Mouse (Mus musculus) adrenal gland, postnatal 10 days (tissue): ENCODE measurements around the gene Agrp. TPM values are rescaled to one million over a fixed set of nuclear protein-coding genes. Genes with fewer than 3 reads are reported as not detected.
"Not testable (repeated sequence)": the region's sequence is repeated elsewhere in the genome, so short reads cannot be mapped to it uniquely, and the experiment has no call there.

Experiments used
- DNase-seq: peaks from one replicate; pipeline ENCODE4 v3.0.0; 2021; ENCODE audit warnings: mixed read lengths
- total RNA-seq, 2 experiments: library from RNA; stranded (reverse); gene quantifications; 2 replicates each; pipeline ENCODE4 v1.2.3; 2021

The Agrp gene
- total RNA-seq, 2 experiments from 2014 or later = 0.97 to 1.3 TPM

DNA sequence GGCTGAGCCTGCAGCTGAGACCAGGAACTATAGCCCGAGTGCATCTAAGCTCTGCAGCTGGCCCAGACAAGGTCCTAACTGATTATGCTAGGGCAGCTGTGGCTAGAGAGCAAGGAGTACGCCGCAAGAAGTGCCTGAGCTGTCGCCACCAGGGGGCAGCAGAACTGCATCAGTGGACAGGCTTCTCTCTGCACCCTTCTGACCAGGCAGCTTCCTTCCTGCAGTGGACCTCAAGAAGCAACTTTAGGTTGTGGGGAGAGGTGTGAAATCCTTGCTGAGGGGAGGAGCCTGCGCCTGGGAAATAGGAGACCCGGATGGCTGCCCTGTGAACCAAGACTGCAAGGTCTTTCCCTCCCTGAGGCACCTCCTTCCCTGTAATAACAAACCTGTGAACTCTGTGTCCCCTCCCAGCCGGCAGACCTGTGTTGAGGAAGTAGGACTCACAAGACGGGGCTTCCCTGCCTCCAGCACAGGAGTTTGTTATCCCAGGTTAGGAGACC is 14.7 kb downstream of the Agrp start:
- DNase-seq = peak; percentile 97

DNA sequence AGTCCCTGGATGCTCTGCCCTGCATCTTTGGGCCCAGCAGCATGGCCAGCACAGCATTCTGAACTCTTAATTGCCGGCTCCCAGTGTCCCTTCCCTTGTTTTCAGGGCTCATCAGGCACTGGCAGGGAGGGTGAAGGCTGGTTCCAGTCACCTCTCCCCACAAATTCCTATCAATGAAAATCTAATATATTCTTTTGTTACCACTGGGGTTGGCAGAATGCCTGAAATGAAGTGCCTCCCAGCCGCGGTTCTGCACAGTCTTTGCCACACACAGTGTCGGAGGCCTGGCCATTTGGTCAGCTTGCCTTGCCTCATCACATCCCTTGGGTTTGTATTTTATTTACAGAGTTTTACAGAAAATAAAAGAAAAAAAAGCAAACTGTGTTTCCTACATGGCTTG is 15.4 kb downstream of the Agrp start:
- no peak for DNase-seq

DNA sequence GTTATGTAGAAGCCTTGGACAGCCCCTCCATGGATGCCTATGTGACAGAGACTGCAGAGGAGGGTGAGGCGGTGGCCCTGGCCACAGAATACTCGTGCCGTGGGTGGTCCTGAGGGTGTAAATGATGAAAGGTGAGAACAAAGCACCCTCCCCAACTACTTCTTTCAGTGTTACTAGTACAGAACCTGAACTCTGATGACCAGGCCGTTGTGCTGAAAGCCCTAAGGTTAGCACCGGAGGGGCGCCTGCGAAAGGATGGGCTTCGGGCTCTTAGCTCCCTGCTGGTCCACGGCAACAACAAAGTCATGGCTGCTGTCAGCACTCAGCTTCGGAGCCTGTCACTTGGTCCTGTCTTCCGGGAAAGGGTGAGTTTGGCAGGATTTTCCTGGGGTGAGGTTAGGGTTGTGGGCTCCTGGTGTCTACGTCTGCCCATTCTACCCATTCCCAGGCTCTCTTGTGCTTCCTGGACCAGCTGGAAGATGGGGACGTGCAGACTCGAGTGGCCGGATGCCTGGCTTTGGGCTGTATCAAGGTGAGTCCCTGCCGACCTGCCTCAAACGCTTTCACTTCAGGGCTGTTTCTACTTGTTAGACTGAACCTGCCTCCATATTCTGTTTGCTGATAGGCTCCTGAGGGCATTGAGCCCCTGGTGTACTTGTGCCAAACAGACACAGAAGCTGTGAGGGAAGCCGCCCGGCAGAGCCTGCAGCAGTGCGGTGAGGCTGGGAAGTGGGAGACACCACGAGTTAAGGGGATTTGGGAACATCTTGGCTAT is 16.1 kb downstream of the Agrp start:
- DNase-seq = no peak

DNA sequence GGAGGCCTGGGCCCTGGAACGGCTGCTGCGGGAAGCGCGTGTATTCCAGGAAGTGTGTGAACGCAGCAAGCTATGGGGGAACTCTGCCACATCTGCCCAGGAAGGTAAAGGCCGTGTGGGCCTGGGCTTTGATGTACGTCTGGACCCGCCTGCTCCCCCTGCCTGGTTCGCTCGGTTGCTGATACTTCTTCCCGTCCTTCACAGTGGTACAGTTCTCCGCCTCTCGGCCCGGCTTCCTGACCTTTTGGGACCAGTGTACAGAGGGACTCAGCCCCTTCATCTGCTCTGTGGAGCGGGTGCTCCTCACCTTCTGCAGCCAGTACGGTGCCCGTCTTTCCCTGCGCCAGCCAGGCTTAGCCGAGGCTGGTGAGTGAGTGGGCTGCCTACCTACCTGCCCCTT is 17.0 kb downstream of the Agrp start:
- no peak for DNase-seq

DNA sequence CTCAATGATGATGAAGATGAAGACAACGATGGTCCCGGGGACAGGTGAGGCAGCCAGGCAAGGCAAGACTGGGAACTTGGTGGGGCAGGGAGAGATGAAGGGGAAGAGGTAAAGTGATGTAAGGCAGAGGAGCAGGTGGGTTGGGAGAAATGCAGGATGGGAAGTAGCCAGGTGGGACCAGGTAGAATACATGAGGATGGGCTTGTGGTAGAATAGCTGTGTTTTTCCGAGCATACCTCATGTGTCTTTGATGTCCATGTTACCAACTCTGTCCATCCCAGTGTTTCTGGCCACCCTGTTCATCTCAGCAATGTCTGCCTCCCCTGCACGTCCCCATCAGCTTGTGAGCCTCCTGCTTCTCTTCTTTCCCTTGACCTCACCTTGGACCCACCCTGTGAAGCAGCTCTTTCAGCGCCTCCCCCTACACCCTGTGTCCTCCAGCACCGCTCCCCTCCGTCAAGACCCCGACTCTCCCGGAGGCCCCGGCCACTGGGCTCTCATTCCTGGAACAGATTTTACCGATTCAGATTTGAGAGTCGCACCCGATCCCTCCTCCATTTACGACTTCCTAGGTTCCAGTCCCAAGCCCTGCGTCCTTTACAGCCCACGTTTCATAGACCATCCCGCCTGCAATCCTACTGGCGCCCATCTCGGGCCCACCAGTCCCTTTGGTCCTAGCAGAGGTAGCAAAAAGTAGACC is 18.2 kb downstream of the Agrp start:
- DNase-seq = no peak

DNA sequence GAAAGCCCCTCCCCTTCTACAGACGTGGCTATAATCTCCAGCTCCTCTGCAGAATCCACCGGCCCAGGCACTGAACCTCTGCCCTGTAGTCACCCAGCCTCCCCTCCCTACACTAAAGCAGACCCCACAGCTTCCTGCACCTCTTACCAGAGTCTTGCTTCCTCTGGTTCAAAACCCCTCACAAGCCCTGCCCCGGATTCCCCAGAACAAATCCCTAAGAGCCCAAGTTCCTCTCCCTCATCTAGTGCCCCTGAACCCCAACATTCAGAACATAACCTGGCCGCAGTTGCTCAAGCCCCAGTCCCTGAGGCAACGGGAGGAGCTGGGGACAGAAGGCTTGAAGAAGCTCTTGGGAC is 18.9 kb downstream of the Agrp start:
- DNase-seq = no peak

DNA sequence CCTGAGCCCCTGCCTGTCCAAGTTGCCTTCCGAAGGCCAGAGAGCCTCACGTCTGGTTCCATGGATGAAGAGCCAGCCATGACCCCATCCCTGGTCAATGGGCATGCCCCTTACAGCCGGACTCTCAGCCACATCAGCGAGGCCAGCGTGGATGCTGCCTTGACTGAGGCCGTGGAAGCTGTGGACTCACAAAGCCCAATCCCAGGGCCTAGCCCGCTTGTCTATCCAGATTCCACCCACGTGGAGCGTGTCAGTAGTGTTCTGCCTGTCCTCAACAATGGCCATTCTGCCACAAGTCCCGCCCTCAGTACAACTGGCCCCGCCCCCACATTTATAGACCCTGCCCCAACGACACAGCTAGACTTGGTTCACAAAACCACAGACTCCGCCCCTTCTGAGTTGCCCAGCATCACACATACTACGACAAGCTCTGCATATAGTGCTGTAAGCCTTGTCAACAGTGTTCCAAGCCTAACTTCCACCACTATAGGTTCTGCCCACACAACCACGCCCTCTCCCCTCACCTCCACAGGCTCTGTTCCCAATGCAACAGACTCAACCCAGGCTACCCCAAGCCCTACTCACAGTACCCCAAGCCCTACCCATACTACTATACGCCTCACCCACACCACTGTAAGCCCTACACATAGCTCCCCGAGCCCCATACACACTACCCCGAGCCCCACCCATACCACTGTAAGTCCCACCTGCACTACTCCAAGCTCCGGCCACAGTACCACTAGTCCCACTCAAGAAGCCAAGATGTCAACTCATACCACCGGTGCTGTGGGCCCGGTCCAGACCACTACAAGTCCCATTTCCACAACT is 19.5 kb downstream of the Agrp start:
- no peak for DNase-seq

DNA sequence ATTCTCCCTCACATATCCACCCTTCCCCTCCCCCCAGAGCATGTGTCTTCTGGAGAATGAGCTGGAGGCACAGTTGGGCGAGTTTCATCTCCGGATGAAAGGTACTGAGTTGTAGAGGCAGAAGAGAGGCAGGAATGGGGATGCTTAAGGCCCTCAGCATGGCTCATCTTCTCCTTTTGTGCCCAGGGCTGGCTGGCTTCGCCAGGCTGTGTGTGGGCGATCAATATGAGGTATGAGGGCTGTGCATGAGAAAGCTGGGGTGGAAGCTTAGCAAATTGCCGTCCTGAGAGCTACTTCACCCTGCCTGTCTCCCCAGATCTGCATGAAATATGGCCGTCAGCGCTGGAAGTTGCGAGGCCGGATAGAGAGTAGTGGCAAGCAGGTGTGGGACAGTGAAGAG is 21.3 kb downstream of the Agrp start:
- no peak for DNase-seq

DNA sequence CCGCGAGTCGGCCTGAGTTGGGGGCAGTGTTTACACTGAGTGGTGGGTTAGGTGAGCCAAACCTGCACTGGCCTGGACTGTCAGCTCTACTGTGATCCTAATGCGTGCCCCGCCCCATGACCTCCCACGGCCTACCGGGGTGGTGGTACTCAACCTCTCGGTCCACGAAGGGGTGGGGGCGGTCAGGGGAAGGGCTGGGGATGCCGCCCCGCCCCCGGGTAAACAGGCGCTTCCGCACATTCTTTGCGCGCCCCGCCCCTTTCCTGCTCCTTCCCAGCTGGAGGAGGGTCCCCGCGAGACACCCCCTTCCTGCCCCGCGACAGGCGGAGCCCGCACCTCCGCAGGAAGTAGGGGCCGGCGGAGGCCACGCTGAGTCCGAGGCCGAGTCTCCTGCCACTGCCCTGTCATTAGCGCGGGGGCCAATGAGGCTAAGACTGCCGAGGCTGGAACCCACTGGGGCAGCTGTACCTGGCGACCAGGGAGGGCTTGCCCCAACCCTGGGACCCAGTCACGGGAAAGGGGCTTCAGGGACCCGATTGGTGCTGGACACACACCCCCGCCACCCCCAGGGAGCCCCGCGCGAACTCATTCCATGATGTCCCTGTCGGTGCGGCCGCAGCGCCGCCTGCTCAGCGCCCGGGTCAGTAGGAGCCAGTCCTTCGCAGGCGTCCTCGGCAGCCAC is 23.2 kb downstream of the Agrp start:
- peak; percentile 83 for DNase-seq

DNA sequence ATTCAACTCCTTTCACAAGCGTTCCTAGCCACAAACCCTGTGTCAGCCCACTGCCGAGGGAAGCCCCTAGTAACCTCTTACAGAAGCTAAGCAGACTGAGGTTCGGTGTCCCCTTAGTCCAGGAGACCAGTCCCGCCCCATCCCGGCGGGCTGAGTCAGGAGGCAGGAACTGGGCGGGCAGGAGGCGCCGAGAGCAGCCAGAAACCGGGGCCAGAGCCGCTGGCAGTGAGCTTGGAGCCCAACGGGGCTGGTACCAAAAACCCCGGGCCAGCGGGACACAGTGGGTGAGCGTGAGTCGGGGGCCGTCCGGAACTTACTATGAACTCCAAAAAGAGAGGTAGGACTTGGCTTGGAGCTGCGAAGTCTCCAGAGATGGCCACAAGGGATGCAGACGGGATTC is 24.2 kb downstream of the Agrp start:
- peak; percentile 76 for DNase-seq

DNA sequence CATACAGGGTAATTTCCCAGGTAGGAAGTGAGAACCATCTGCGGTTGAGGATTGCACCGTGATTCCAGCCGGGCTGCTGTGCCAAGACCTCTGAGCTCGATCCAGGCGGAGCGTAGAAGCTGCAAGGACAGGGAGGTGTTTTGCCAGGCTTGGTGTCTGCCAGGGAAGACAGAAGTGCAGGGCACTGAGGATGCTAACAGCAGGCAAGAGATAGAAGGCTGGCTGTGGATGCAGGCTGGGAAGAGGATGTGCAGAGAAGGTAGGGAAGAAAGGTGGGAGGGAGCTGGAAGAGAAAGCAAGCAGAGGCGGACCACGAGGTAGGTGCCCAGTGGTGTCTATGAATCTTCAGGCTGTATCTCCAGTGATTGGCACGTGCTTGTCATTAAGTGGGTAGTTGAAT is 25.4 kb downstream of the Agrp start:
- no peak for DNase-seq

DNA sequence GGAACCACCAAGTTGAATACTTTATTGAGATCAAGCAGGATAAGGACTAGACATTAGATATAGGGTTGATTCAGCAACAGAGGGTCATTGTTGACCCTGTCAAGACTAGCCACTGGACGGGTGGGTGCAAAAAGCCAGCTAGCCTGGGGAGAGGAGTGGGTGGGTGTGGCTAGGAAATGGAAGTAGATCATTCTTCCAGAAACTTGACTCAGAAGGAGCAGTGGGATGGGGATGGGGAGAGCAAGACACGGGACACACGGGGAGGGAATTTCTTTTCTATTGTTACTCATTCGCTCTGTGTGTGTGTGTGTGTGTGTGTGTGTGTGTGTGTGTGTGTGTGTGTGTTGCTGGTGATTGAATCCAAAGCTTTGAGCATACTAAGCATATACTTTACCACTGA is 27.4 kb downstream of the Agrp start:
- no peak for DNase-seq

DNA sequence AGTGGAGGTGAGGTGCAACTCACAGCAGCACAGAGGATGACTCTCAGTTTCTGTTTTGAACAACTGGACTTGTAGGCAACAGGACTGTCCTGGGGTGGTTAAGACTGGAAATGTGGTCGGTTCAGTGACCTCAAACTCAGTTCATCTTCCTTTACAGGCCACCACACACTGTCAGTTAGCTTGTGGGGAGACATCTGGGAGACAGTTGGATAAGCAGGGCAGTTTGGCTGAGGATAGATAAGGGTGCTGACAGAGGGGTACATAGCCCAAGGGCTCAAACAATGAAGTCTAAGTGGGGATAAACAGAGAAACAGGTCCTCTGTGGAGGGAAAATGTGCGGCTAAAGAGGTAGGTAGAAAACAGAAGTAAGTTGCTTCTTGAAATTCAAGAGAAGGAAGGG is 27.8 kb downstream of the Agrp start:
- no peak for DNase-seq

DNA sequence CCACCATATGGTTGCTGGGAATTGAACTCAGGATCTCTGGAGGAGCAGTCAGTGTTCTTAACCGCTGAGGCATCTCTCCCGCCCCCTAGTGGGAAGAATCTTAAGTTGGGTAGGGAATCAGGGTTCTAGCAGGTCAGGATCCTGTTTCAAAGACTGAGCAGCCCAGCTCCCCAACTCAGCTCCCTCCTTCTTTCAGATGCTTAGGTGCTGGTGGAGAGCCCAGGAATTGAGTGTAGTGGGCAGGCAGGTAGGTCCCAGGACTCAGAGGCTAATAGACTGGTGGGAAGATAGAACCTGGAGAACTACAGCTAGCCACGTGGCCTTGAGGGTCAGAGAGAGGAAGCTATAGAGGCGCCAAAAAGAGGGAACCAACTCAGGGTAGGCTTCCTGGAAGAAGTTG is 29.5 kb downstream of the Agrp start:
- peak; percentile 46 for DNase-seq

DNA sequence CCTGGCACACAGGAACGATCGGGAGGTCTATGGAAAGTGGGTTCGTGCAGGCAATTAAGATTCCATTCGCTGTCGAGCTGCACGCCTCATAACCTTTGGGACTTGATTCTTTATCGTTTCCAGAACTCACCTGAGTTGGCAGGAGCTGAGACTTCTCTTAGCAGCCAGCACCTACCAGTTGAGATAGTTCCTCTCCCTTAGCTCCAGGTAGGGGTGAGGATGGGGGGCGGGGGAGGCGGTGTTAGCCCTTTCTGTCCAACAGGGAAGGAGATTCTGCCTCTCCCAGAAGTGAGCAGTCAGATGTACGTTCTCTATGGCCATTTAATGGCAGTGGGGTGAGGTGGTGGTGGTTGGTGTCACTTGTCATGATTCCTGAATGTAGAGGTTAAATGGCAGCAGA is 30.1 kb downstream of the Agrp start:
- no peak for DNase-seq

DNA sequence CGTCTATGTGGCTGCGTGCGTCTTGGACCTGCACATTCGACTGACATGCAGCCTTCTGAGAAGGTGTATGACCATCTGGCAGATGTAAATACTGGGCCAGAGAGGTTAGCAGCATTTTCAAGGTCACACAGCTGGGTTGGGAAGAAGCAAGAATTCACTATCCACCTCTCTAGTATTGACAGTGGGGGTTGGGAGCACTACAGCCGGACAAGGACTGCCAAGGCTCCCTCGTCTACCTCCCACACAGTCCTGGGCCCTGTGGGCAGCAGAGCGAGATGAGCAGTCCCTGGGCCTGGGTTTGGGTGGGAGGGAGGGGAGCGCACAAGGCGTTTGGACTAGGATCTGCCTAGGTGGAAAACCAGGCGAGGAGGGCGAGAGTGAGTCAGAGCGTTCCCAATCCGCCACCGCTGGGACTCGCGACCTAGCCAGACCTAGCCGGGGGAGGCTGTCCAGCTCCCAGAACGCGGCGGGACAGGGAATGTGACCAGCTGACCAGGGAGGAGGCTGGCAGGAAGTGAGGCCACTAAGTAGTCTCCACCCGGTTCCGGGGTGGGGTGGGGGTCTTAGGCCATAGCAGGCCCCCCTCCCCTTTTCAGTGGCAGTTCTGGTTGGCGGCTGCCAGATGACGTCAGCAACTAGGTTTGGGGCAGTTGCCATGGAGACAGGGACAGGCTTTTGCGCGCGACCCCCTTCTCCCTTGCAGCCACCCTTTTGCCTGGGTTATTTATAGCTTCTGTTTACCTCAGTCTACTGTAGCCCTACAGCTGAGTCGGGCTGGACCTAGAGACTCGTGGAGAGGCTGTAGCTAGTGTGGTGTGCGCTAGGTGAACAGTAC is 30.8 kb downstream of the Agrp start:
- DNase-seq = peak; percentile 85

DNA sequence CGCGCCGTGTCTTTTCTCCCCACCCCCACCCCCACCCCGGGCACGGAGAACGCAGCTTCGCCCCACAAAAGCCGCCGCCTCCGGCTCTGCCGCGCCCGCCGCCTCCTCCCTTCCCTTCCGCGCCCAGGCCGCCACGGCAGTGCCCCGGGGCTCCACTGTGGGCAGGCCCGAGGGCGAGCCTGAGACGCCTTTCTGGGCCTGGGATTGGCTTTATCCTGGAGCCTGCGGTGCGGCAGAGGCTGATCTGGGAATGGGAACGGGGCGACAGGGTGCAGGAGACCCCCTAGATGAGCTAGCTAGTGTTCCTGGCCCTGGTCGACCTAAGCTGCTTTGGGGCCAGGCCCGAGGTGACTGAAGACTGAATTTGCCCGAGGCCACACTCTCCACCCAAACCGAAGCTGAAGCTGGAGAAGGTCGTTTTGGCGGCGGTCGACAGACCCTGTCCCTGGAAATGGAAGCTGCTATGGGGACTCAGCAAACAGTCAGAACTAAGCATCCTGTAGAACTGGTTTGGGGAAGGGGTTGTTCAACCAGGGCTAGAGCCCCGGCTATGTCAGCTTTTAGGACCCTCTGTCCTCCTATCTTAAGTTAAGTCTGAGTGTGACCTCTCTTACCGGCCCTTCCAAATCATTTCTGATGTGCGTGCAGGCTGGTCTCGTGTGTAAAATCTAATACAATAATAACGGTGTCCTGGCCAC is 31.6 kb downstream of the Agrp start:
- DNase-seq = peak; percentile 65

DNA sequence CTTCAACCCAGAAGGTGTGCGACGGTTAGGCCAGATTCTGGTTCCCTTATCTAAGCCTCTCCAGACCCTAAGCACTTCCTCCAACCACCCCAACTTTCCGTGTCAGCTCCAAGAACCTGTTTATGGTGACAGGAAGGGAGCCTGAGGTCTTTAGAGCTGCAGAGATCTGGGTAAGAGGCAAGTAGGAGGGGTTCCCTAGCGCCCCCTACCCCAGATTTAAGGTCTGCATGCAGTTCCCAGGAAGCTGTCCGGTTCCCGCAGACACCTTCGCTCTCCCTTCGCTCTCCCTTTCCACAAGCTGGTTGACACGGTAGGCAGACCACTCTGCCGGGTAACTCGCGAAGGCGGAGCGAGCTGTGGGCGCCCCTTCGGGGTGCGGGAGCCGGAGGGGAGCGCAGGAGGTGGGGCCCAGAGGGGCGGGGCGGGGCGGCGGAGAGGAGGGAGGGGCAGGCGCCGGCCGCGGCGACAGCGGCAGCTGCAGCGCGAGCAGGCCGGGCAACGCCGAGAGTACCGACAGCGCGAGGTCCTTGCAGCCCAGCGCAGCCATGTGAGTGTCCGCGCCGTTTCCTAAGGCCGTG is 32.3 kb downstream of the Agrp start, which contains the start of gene Ripor1:
Gene Ripor1, plus strand, starts transcription at position 452 of the 578 bp plus-strand sequence.
- DNase-seq = peak; percentile 90

DNA sequence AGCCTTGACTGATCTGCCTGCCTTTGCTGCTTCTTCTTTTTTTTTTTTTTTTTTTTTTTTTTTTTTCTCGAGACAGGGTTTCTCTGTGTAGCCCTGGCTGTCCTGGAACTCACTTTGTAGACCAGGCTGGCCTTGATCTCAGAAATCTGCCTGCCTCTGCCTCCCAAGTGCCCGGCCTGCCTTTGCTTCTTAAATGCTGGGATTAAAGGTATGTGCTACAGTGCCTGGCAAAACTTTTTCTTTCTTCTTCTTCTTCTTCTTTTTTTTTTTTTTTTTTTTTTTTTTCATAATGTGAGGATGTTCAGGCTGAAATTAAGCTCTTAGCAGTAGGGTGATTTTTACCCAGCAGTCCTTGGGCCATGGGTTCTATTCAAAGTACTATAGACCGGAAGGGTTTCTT is 34.7 kb downstream of the Agrp start:
- DNase-seq = not testable (repeated sequence)

DNA sequence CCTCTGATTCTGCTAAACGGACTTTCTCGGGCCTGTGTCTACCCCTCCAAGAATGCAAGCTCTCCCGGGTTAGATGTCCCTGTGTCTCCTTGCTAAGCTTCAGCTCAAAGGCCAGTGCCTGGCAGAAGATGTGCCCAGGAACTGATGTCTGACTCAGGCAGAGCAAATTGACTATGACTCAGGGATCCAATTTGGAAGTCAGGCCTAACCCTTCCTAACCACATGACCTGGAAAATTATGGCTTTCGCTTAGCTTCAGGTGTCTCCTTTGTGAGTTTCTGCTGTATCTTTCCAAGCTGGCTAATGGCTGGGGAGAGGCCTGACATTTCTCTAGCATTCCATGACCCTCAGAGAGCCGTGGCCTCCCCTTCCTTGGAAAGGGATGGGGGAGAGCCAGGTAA is 35.9 kb downstream of the Agrp start:
- no peak for DNase-seq
